Mouse (Mus musculus) lung, postnatal 0 days (tissue): ENCODE measurements around the gene Tpcn2. TPM values are rescaled to one million over a fixed set of nuclear protein-coding genes. Genes with fewer than 3 reads are reported as not detected.

Experiments
- ATAC-seq: fragments of 200-750 bp; cut with Nextera tagmentation; 2 replicates; pipeline ENCODE4 v1.8.0; 2017; ENCODE audit warnings: moderate library complexity
- DNase-seq: peaks from one replicate; pipeline ENCODE4 v3.0.0-alpha.2; 2016; ENCODE audit warnings: low spot score
- H3K27ac ChIP-seq: fragments of 300-500 bp; sonication (generic); 2 replicates; pipeline ENCODE4 v1.5.1; 2014; ENCODE audit warnings: antibody characterized with exemption, mild to moderate bottlenecking, low read length, mixed read lengths
- H3K27me3 ChIP-seq: fragments of 300-500 bp; sonication (generic); replicated peaks from 2 replicates; pipeline ENCODE4 v1.6.1; 2014; ENCODE audit warnings: low read length, mixed read lengths; ENCODE audit not compliant: insufficient read depth
- H3K36me3 ChIP-seq: fragments of 300-500 bp; sonication (generic); 2 replicates; pipeline ENCODE4 v1.6.1; 2014; ENCODE audit warnings: low read length, mixed read lengths; ENCODE audit not compliant: insufficient read depth
- H3K4me1 ChIP-seq: fragments of 300-500 bp; sonication (generic); 2 replicates; pipeline ENCODE4 v1.6.1; 2014; ENCODE audit warnings: antibody characterized with exemption, low read depth, low read length, mixed read lengths; ENCODE audit not compliant: insufficient read depth
- H3K4me2 ChIP-seq: fragments of 300-500 bp; sonication (generic); replicated peaks from 2 replicates; pipeline ENCODE4 v1.6.1; 2014; ENCODE audit warnings: low read depth, mild to moderate bottlenecking, low read length, moderate library complexity, mixed read lengths
- H3K4me3 ChIP-seq: fragments of 300-500 bp; sonication (generic); 2 replicates; pipeline ENCODE4 v1.5.1; 2014; ENCODE audit warnings: low read depth, low read length
- H3K9ac ChIP-seq: fragments of 300-500 bp; sonication (generic); replicated peaks from 2 replicates; pipeline ENCODE4 v1.6.1; 2014; ENCODE audit warnings: low read depth, mild to moderate bottlenecking
- H3K9me3 ChIP-seq: fragments of 300-500 bp; sonication (generic); 2 replicates; pipeline ENCODE4 v1.6.1; 2016; ENCODE audit warnings: low read length, mixed read lengths
- CTCF ChIP-seq: IDR thresholded peaks from 2 replicates; pipeline ENCODE4 v1.5.1; 2016; ENCODE audit warnings: antibody characterized with exemption, mild to moderate bottlenecking
- EP300 ChIP-seq: IDR thresholded peaks from 2 replicates; pipeline ENCODE4 v1.6.1; 2016; ENCODE audit warnings: antibody characterized with exemption, mild to moderate bottlenecking, control low read depth
- WGBS: fragments of 180-500 bp; shearing (Covaris S2); extraction: QIAGEN DNeasy Blood & Tissue Kit; methylation state at CpG from one replicate; pipeline ENCODE4 v1.1.7; 2014; 5-methylcytosine and 5-hydroxymethylcytosine counted together
- polyA plus RNA-seq: library from polyadenylated mRNA; unstranded; fragments of >200 nt; fragmentation: Nextera tagmentation; extraction: Ambion mirVana; gene quantifications from 2 replicates; pipeline ENCODE4 v1.2.1, GENCODE M21; 2015

Gene Tpcn2
- polyA plus RNA-seq, 1 experiment from 2014 or later: 22.7 TPM

GRCm38 (mm10) chr7:145169703-145170102 lies 114.1 kb downstream of the Tpcn2 start:
- H3K4me3 ChIP-seq: no peak overlapping the region
- H3K27ac ChIP-seq: no peak overlapping the region
- no peak overlapping the region for H3K9ac ChIP-seq
- WGBS: 57% methylated on average over 3 of the region's 3 CpGs
- ATAC-seq: no peak
- H3K4me1 ChIP-seq: no peaks in the 10 kb centered on the region
- no peaks in the 10 kb centered on the region for H3K27me3 ChIP-seq
- H3K4me2 ChIP-seq: no peak overlapping the region
- no peaks in the 10 kb centered on the region for H3K36me3 ChIP-seq
- H3K9me3 ChIP-seq: no peaks in the 10 kb centered on the region
- no peak for TF ChIP-seq CTCF
- no peak for TF ChIP-seq EP300
- DNase-seq: no peak

DNA sequence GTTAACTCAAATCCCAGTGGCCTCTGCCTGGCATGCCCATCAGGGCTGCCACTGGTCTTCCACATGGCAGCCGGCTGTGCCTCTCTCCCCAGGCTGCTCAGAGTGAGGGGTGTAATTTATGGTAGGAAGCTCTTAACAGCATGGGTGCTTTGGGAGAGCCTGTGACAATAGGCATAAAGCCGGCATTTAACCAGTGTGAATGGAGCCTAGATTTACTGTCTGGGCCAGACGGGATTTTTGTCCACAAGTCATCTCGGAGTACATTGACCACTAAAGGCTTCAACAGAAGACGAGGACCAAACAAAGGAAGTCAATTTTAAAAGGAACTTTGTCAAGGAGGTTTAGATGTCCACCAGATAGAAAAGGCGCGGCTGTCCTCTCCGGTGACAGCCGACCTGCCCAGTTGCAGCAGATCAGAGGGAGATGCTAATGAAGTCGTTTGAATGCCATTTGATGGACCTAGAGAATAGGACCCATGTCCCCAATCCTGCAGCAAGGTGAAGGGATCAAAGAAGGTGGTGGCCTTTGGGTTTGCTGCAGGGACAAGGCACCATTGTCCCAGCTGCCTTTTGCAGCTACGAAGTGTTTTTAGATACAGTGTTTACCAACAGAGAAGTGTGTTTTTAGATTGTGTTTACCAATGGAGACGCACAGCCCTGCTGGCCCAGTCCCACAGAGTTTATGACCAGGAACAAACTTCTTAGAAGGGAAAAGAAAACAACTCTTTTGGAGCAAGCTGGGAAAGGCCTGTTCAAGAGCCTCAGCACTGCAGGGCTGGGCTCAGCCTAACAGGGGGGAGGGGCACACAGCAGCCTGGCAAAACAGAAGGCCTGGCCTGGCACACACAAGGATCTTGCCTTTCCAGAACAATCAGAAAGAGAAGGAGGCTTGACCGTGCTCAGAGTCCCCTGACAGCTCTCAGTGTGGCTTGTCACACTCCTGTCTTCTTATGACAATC lies 124.2 kb downstream of the Tpcn2 start:
- DNase-seq (peak; percentile 79), ATAC-seq (peak; percentile 90)
- Histone ChIP-seq H3K4me3 (no peak overlapping the region), H3K27me3 (no peaks in the 10 kb centered on the region), H3K27ac (no peak overlapping the region), H3K36me3 (no peaks in the 10 kb centered on the region), H3K9ac (no peak overlapping the region), H3K4me1 (peaks cover 6% of the 10 kb centered on the region; the same call in 1 of the 2 replicates), H3K9me3 (no peaks in the 10 kb centered on the region), H3K4me2 (no peak overlapping the region)
- WGBS: 55% methylated on average over 13 of the region's 13 CpGs
- TF ChIP-seq EP300 (no peak), CTCF (no peak)

GRCm38 (mm10) chr7:145155666-145156065 lies 128.1 kb downstream of the Tpcn2 start:
- Histone ChIP-seq H3K4me2 (no peak overlapping the region), H3K36me3 (no peaks in the 10 kb centered on the region), H3K27me3 (no peaks in the 10 kb centered on the region), H3K9ac (no peak overlapping the region), H3K9me3 (no peaks in the 10 kb centered on the region), H3K4me1 (peaks cover 6% of the 10 kb centered on the region; the same call in 1 of the 2 replicates), H3K4me3 (no peak overlapping the region), H3K27ac (no peak overlapping the region)
- TF ChIP-seq EP300: no peak
- TF ChIP-seq CTCF: no peak
- DNase-seq: no peak
- no peak for ATAC-seq
- WGBS: 81% methylated on average over 4 of the region's 4 CpGs

GRCm38 (mm10) chr7:145154066-145154465 lies 129.7 kb downstream of the Tpcn2 start:
- Histone ChIP-seq H3K4me1 (no peaks in the 10 kb centered on the region), H3K27ac (no peak overlapping the region), H3K9ac (no peak overlapping the region), H3K4me3 (no peak overlapping the region), H3K9me3 (no peaks in the 10 kb centered on the region), H3K27me3 (no peaks in the 10 kb centered on the region), H3K36me3 (no peaks in the 10 kb centered on the region), H3K4me2 (no peak overlapping the region)
- DNase-seq: no peak
- ATAC-seq: no peak
- 57% methylated on average over 1 of the region's 1 CpGs for WGBS
- no peak for TF ChIP-seq CTCF

GRCm38 (mm10) chr7:145151845-145152244 lies 132.0 kb downstream of the Tpcn2 start:
- ATAC-seq: no peak
- whole genome bisulfite sequencing: 70% methylated on average over 3 of the region's 3 CpGs

DNA sequence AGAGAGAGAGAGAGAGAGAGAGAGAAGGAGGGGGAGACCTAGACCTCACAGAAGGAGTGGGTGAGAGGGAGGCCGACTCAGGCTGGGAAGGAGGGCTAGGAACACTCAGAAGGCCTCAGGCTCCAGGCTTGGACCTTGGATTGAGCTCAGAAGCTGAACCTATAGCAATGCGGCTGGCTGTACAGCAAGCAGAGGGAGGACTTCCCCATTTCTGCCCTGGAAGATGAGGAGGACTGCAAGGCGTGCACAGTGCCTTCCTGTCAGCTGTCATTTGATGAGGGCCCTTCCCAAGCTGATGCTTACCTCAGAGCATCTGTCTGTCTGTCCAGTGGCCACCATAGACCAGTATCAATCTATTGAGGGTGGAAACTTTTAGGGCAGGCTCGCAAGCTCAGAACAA lies 134.9 kb downstream of the Tpcn2 start:
- Histone ChIP-seq H3K36me3 (no peaks in the 10 kb centered on the region), H3K9ac (no peak overlapping the region), H3K4me1 (no peaks in the 10 kb centered on the region), H3K4me2 (no peak overlapping the region), H3K4me3 (no peak overlapping the region), H3K27me3 (no peaks in the 10 kb centered on the region), H3K9me3 (no peaks in the 10 kb centered on the region), H3K27ac (no peak overlapping the region)
- WGBS: 72% methylated on average over 4 of the region's 4 CpGs
- no peak for ATAC-seq
- TF ChIP-seq EP300 (no peak), CTCF (no peak)
- DNase-seq: no peak

More at GRCm38 (mm10) chr7:145151845-145152244, 132.0 kb downstream of the Tpcn2 start:
- no peak overlapping the region for H3K27ac ChIP-seq
- H3K27me3 ChIP-seq: no peaks in the 10 kb centered on the region
- H3K9ac ChIP-seq: no peak overlapping the region
- H3K36me3 ChIP-seq: no peaks in the 10 kb centered on the region
- H3K4me3 ChIP-seq: no peak overlapping the region
- TF ChIP-seq CTCF (no peak), EP300 (no peak)
- no peak for DNase-seq
- H3K4me1 ChIP-seq: no peaks in the 10 kb centered on the region
- H3K4me2 ChIP-seq: no peak overlapping the region
- H3K9me3 ChIP-seq: no peaks in the 10 kb centered on the region
